Mouse (Mus musculus) forebrain, embryonic 16.5 days (tissue): ENCODE data around the gene Adgrd1. TPM values are rescaled to one million over a fixed set of nuclear protein-coding genes. Genes with fewer than 3 reads are reported as not detected.

Experiments
- ATAC-seq: fragments of 200-750 bp; cut with Nextera tagmentation; 2 replicates; pipeline ENCODE4 v1.8.0; 2017; ENCODE audit warnings: mild to moderate bottlenecking, moderate library complexity
- H3K27ac ChIP-seq: fragments of 300-500 bp; sonication (generic); 2 replicates; pipeline ENCODE4 v1.5.1; 2014; ENCODE audit warnings: low read length, control low read depth
- H3K27me3 ChIP-seq: fragments of 300-500 bp; sonication (generic); replicated peaks from 2 replicates; pipeline ENCODE4 v1.6.1; 2014; ENCODE audit warnings: low read length; ENCODE audit not compliant: control insufficient read depth, insufficient read depth
- H3K36me3 ChIP-seq: fragments of 300-500 bp; sonication (generic); 2 replicates; pipeline ENCODE4 v1.6.1; 2014; ENCODE audit not compliant: control insufficient read depth, insufficient read depth
- H3K4me1 ChIP-seq: fragments of 300-500 bp; sonication (generic); replicated peaks from 2 replicates; pipeline ENCODE4 v1.6.1; 2014; ENCODE audit warnings: low read length; ENCODE audit not compliant: control insufficient read depth, insufficient read depth
- H3K4me2 ChIP-seq: fragments of 300-500 bp; sonication (generic); 2 replicates; pipeline ENCODE4 v1.6.1; 2014; ENCODE audit warnings: mild to moderate bottlenecking, low read length, control low read depth
- H3K4me3 ChIP-seq: fragments of 300-500 bp; sonication (generic); replicated peaks from 2 replicates; pipeline ENCODE4 v1.5.1; 2014; ENCODE audit warnings: mild to moderate bottlenecking, low read length, control low read depth
- H3K9ac ChIP-seq: fragments of 300-500 bp; sonication (generic); replicated peaks from 2 replicates; pipeline ENCODE4 v1.6.1; 2014; ENCODE audit warnings: low read depth, low read length, control low read depth
- H3K9me3 ChIP-seq: fragments of 300-500 bp; sonication (generic); 2 replicates; pipeline ENCODE4 v1.6.1; 2016; ENCODE audit warnings: low read length; ENCODE audit not compliant: control insufficient read depth
- WGBS: fragments of 180-500 bp; shearing (Covaris S2); extraction: QIAGEN DNeasy Blood & Tissue Kit; methylation state at CpG from one replicate; pipeline ENCODE4 v1.1.7; 2014; 5-methylcytosine and 5-hydroxymethylcytosine counted together
- polyA plus RNA-seq: library from polyadenylated mRNA; unstranded; fragments of >200 nt; fragmentation: Nextera tagmentation; extraction: Ambion mirVana; gene quantifications from 2 replicates; pipeline ENCODE4 v1.2.1, GENCODE M21; 2015

Adgrd1 gene
- 0.22 and 0.37 TPM in 2 replicates for polyA plus RNA-seq

- Histone ChIP-seq H3K9me3 (no peaks in the 10 kb centered on the region), H3K9ac (no peak within 1 kb of the TSS)
Observed at GRCm38 (mm10) chr5:129096511-129096910, at the start of gene Adgrd1. Gene Adgrd1 (plus strand): TSS chr5:129096750.

GRCm38 (mm10) chr5:129049372-129049771, 47.2 kb upstream of the Adgrd1 start:
- Histone ChIP-seq H3K9me3 (no peaks in the 10 kb centered on the region), H3K27me3 (no peaks in the 10 kb centered on the region), H3K27ac (peak overlapping the region; percentile 81), H3K4me3 (no peak overlapping the region), H3K9ac (0 out of 2 replicates have a peak overlapping the region, but pooled peaks have one; percentile 17), H3K4me2 (peak overlapping the region; percentile 21; the same call in 1 of the 2 replicates), H3K4me1 (peaks cover 39% of the 10 kb centered on the region), H3K36me3 (no peaks in the 10 kb centered on the region)
- 39% methylated on average over 9 of the region's 9 CpGs for WGBS
- peak; percentile 60 for ATAC-seq

More at GRCm38 (mm10) chr5:129096511-129096910, at the start of gene Adgrd1:
- ATAC-seq = no peak
- H3K4me2 ChIP-seq = no peak within 1 kb of the TSS
- H3K4me1 ChIP-seq = peaks cover 7% of the 10 kb centered on the region; the same call in 1 of the 2 replicates
- WGBS = 49% methylated on average over 6 of the region's 6 CpGs
- no peaks in the 10 kb centered on the region for H3K36me3 ChIP-seq
- H3K4me3 ChIP-seq = no peak within 1 kb of the TSS
- H3K27me3 ChIP-seq = no peaks in the 10 kb centered on the region
- no peak within 1 kb of the TSS for H3K27ac ChIP-seq

- H3K27ac ChIP-seq = no peak overlapping the region
Observed at GRCm38 (mm10) chr5:129051910-129052309, 44.6 kb upstream of the Adgrd1 start.

GRCm38 (mm10) chr5:129052636-129053355, 43.8 kb upstream of the Adgrd1 start:
- H3K9ac ChIP-seq = peak overlapping the region; percentile 39; the same call in 1 of the 2 replicates
- whole genome bisulfite sequencing = 4% methylated on average over 20 of the region's 20 CpGs
- H3K27me3 ChIP-seq = no peaks in the 10 kb centered on the region
- peak overlapping the region; percentile 5; the same call in 1 of the 2 replicates for H3K4me3 ChIP-seq
- peak overlapping the region; percentile 34 for H3K4me2 ChIP-seq
- peak overlapping the region; percentile 75 for H3K27ac ChIP-seq
- H3K4me1 ChIP-seq = peaks cover 24% of the 10 kb centered on the region
- peak; percentile 83 for ATAC-seq
- no peaks in the 10 kb centered on the region for H3K36me3 ChIP-seq
- H3K9me3 ChIP-seq = no peaks in the 10 kb centered on the region

More at GRCm38 (mm10) chr5:129051910-129052309, 44.6 kb upstream of the Adgrd1 start:
- Histone ChIP-seq H3K4me3 (no peak overlapping the region), H3K4me2 (no peak overlapping the region), H3K9ac (no peak overlapping the region), H3K36me3 (no peaks in the 10 kb centered on the region), H3K9me3 (no peaks in the 10 kb centered on the region), H3K4me1 (peaks cover 24% of the 10 kb centered on the region), H3K27me3 (no peaks in the 10 kb centered on the region)
- 91% methylated on average over 3 of the region's 3 CpGs for WGBS
- ATAC-seq = no peak

GRCm38 (mm10) chr5:129054675-129055284, 41.8 kb upstream of the Adgrd1 start:
- 88% methylated on average over 9 of the region's 9 CpGs for WGBS
- H3K27ac ChIP-seq = no peak overlapping the region
- no peaks in the 10 kb centered on the region for H3K9me3 ChIP-seq
- no peak overlapping the region for H3K4me2 ChIP-seq
- H3K27me3 ChIP-seq = no peaks in the 10 kb centered on the region
- no peak overlapping the region for H3K9ac ChIP-seq
- peaks cover 11% of the 10 kb centered on the region for H3K4me1 ChIP-seq
- ATAC-seq = no peak
- no peaks in the 10 kb centered on the region for H3K36me3 ChIP-seq
- no peak overlapping the region for H3K4me3 ChIP-seq

- ATAC-seq = no peak
- H3K9ac ChIP-seq = no peak overlapping the region
- peaks cover 4% of the 10 kb centered on the region; the same call in 1 of the 2 replicates for H3K27me3 ChIP-seq
- 80% methylated on average over 3 of the region's 3 CpGs for WGBS
- H3K36me3 ChIP-seq = no peaks in the 10 kb centered on the region
- H3K4me2 ChIP-seq = no peak overlapping the region
- H3K4me3 ChIP-seq = no peak overlapping the region
- H3K27ac ChIP-seq = no peak overlapping the region
- H3K4me1 ChIP-seq = peaks cover 11% of the 10 kb centered on the region
- no peaks in the 10 kb centered on the region for H3K9me3 ChIP-seq
Observed at GRCm38 (mm10) chr5:129059116-129059515, 37.4 kb upstream of the Adgrd1 start.

- no peak overlapping the region for H3K27ac ChIP-seq
- H3K36me3 ChIP-seq = no peaks in the 10 kb centered on the region
- no peak overlapping the region for H3K4me3 ChIP-seq
- peaks cover 4% of the 10 kb centered on the region; the same call in 1 of the 2 replicates for H3K27me3 ChIP-seq
- WGBS = 21% methylated on average over 13 of the region's 13 CpGs
- no peak overlapping the region for H3K9ac ChIP-seq
- H3K9me3 ChIP-seq = no peaks in the 10 kb centered on the region
- H3K4me1 ChIP-seq = peaks cover 11% of the 10 kb centered on the region
- no peak overlapping the region for H3K4me2 ChIP-seq
- peak; percentile 63 for ATAC-seq
Observed at GRCm38 (mm10) chr5:129061579-129061978, 35.0 kb upstream of the Adgrd1 start.

- Histone ChIP-seq H3K4me2 (peak overlapping the region; percentile 49), H3K27me3 (peaks cover 4% of the 10 kb centered on the region; the same call in 1 of the 2 replicates), H3K9me3 (no peaks in the 10 kb centered on the region), H3K9ac (no peak overlapping the region; the same call in none of the 2 replicates), H3K36me3 (no peaks in the 10 kb centered on the region), H3K4me1 (peaks cover 11% of the 10 kb centered on the region), H3K27ac (no peak overlapping the region), H3K4me3 (peak overlapping the region; percentile 17)
- ATAC-seq = peak; percentile 67
- WGBS = 5% methylated on average over 21 of the region's 21 CpGs
Observed at GRCm38 (mm10) chr5:129063037-129063791, 33.3 kb upstream of the Adgrd1 start.

GRCm38 (mm10) chr5:129063792-129064087, 32.8 kb upstream of the Adgrd1 start:
- peaks cover 11% of the 10 kb centered on the region for H3K4me1 ChIP-seq
- peak overlapping the region; percentile 17 for H3K4me3 ChIP-seq
- 56% methylated on average over 8 of the region's 8 CpGs for WGBS
- no peak overlapping the region for H3K27ac ChIP-seq
- H3K36me3 ChIP-seq = no peaks in the 10 kb centered on the region
- no peak overlapping the region; the same call in 1 of the 2 replicates for H3K9ac ChIP-seq
- H3K27me3 ChIP-seq = peaks cover 4% of the 10 kb centered on the region; the same call in 1 of the 2 replicates
- H3K4me2 ChIP-seq = peak overlapping the region; percentile 49
- H3K9me3 ChIP-seq = no peaks in the 10 kb centered on the region
- no peak for ATAC-seq
